Mouse (Mus musculus) G1E-ER4 (cell line): ENCODE results near the gene Gm20683. TPM values are rescaled to one million over a fixed set of nuclear protein-coding genes. Genes with fewer than 3 reads are reported as not detected.

ENCODE experiments used
- GATA1 ChIP-seq: IDR thresholded peaks from one replicate; pipeline ENCODE4 v1.8.0; 2012; ENCODE audit warnings: low read length, inconsistent platforms
- polyA plus RNA-seq: library from polyadenylated mRNA; stranded (reverse); fragments of >175 nt; gene quantifications from 2 replicates; pipeline ENCODE4 v1.2.3, GENCODE M21; 2012

Gm20683 gene
- polyA plus RNA-seq: 10.1 and 12.3 TPM in 2 replicates

GRCm38 (mm10) chr17:25841117-25841880, at the start of gene Gm20683:
Gm20683 (minus strand) TSS chr17:25841763.
- TF ChIP-seq GATA1: no peak

- TF ChIP-seq GATA1: no peak
These were observed 47.3 kb upstream of the Gm20683 start for GRCm38 (mm10) chr17:25888837-25889236.

GRCm38 (mm10) chr17:25887467-25887866, 45.9 kb upstream of the Gm20683 start:
- no peak for TF ChIP-seq GATA1

GRCm38 (mm10) chr17:25886806-25887205, 45.2 kb upstream of the Gm20683 start:
- no peak for TF ChIP-seq GATA1

- TF ChIP-seq GATA1: no peak
These were observed 44.1 kb upstream of the Gm20683 start for GRCm38 (mm10) chr17:25885636-25886035.

GRCm38 (mm10) chr17:25883824-25884223, 42.3 kb upstream of the Gm20683 start:
- no peak for TF ChIP-seq GATA1

GRCm38 (mm10) chr17:25883268-25883667, 41.7 kb upstream of the Gm20683 start:
- no peak for TF ChIP-seq GATA1

GRCm38 (mm10) chr17:25882306-25882705, 40.7 kb upstream of the Gm20683 start:
- TF ChIP-seq GATA1: no peak

- TF ChIP-seq GATA1: no peak
These were observed 40.1 kb upstream of the Gm20683 start for GRCm38 (mm10) chr17:25881691-25882090.

- TF ChIP-seq GATA1: no peak
These were observed 39.5 kb upstream of the Gm20683 start for GRCm38 (mm10) chr17:25880913-25881641.

GRCm38 (mm10) chr17:25880196-25880910, 38.8 kb upstream of the Gm20683 start, which contains the start of gene Wfikkn1:
Wfikkn1 (minus strand) TSS chr17:25880858.
- no peak for TF ChIP-seq GATA1

- no peak for TF ChIP-seq GATA1
These were observed 38.2 kb upstream of the Gm20683 start for GRCm38 (mm10) chr17:25879750-25880149.

GRCm38 (mm10) chr17:25879261-25879660, 37.7 kb upstream of the Gm20683 start:
- no peak for TF ChIP-seq GATA1

- no peak for TF ChIP-seq GATA1
These were observed 37.1 kb upstream of the Gm20683 start for GRCm38 (mm10) chr17:25878611-25879180.

GRCm38 (mm10) chr17:25877741-25878610, 36.4 kb upstream of the Gm20683 start:
- TF ChIP-seq GATA1: no peak

- no peak for TF ChIP-seq GATA1
These were observed 35.5 kb upstream of the Gm20683 start for GRCm38 (mm10) chr17:25877025-25877424.
